Mouse (Mus musculus): ENCODE measurements at regions not wholly inside any gene's neighbourhood (a gene's known extent, or its start where the extent isn't known, plus 50 kb on each side); places are given as distances from the start of the nearest gene placed in this dataset.
"Not testable (repeated sequence)": the region's sequence is repeated elsewhere in the genome, so short reads cannot be mapped to it uniquely, and the experiment has no call there.

DNA sequence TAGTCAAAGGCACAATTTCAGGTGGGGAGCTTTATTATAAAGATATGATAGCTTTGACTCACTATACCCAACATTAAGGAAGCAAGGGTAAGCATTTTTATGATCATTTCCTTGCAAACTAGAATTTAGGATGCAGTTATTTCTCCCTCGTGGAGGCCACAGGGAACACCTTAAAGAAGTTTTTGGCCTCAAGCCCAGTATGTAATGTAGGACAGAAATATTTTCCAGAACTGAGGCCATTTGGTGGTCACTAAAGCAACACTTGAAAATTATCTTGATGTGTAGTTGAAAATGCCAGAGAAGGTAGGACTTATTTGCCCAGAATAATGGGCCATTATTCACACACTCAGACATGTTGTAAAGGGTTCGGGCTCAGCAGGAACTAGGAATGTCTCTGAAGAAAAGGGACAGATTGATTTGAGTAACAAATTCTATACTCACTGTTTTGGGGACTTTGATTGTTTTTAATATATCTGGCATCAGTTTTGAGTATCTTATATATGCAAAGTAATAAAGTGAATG lies 301.3 kb downstream of the Pros1 start:
- no peaks in the 10 kb centered on the region for H3K36me3 ChIP-seq (ENCODE audit: insufficient read depth, low read length)
- H3K4me3 ChIP-seq (replicated peaks; ENCODE audit: low read depth, low read length), result no peak overlapping the region
- ATAC-seq (replicated peaks; ENCODE audit: low FRiP score, low read depth) (no peak), DNase-seq (ENCODE audit: low spot score) (no peak)
- H3K27ac ChIP-seq, result no peak overlapping the region
- H3K9ac ChIP-seq (ENCODE audit: low read depth, low read length), result no peak overlapping the region
- no peaks in the 10 kb centered on the region for H3K27me3 ChIP-seq (ENCODE audit: insufficient read depth, low read length)
- TF ChIP-seq CTCF (IDR thresholded peaks at IDR 0.05; ENCODE audit: low read depth), result no peak
- H3K4me2 ChIP-seq (ENCODE audit: low read length), result no peak overlapping the region
- H3K9me3 ChIP-seq (replicated peaks; ENCODE audit: low read length), result no peaks in the 10 kb centered on the region
- 51% methylated on average over 2 of the region's 2 CpGs for WGBS
- no peaks in the 10 kb centered on the region for H3K4me1 ChIP-seq (replicated peaks; ENCODE audit: insufficient read depth, low read length)

DNA sequence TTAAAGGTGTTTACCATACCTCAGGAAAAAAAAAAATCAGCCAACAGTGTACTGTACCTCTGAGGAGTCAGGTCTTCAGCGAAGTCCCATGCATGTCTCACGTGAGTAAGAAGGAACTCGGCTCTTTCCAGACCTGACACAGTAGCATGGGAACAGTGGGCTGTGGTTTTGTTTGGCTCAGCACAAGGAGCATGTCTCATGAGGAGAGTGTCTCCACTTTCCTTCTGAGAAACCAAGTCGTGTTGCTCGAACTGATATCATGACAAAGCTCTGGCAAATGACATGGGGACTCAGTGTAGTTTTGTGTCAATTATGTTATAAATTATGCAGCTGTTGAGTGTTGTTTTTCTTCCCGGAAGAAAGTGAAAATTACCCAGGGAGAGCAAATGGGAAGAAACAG lies 316.0 kb downstream of the Pros1 start:
- TF ChIP-seq CTCF (IDR thresholded peaks at IDR 0.05; ENCODE audit: low read depth), result no peak
- Histone ChIP-seq H3K36me3 (ENCODE audit: insufficient read depth, low read length) (no peaks in the 10 kb centered on the region), H3K4me2 (ENCODE audit: low read length) (no peak overlapping the region), H3K4me3 (replicated peaks; ENCODE audit: low read depth, low read length) (no peak overlapping the region), H3K9me3 (replicated peaks; ENCODE audit: low read length) (no peaks in the 10 kb centered on the region), H3K27me3 (ENCODE audit: insufficient read depth, low read length) (no peaks in the 10 kb centered on the region), H3K9ac (ENCODE audit: low read depth, low read length) (no peak overlapping the region), H3K4me1 (replicated peaks; ENCODE audit: insufficient read depth, low read length) (no peaks in the 10 kb centered on the region), H3K27ac (no peak overlapping the region)
- 52% methylated on average over 6 of the region's 6 CpGs for WGBS
- ATAC-seq (replicated peaks; ENCODE audit: low FRiP score, low read depth) (no peak), DNase-seq (ENCODE audit: low spot score) (no peak)

DNA sequence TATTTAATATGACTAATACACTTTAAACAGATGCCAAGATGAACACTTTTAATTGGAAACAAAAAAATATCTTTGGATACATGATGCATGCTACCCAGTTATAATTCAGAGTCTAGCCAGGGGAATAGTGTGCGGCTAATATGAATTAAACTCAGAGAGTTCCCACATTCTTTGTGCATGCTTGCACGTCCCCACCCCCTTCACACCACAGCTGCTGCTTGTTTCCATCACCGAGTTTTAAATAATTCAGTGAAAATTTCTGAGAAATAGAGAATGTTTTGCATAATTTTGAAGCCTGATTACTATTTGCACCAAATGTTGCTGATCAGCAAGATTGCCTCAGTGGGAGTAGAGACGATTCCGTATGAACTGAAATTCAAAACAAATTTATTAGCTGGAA lies 325.1 kb downstream of the Pros1 start:
- no peak overlapping the region for H3K4me3 ChIP-seq (replicated peaks; ENCODE audit: low read depth, low read length)
- no peaks in the 10 kb centered on the region for H3K36me3 ChIP-seq (ENCODE audit: insufficient read depth, low read length)
- WGBS, result 65% methylated on average over 5 of the region's 5 CpGs
- no peaks in the 10 kb centered on the region for H3K4me1 ChIP-seq (replicated peaks; ENCODE audit: insufficient read depth, low read length)
- no peaks in the 10 kb centered on the region for H3K9me3 ChIP-seq (replicated peaks; ENCODE audit: low read length)
- no peak for ATAC-seq (replicated peaks; ENCODE audit: low FRiP score, low read depth)
- DNase-seq (ENCODE audit: low spot score), result peak; percentile 37
- no peaks in the 10 kb centered on the region for H3K27me3 ChIP-seq (ENCODE audit: insufficient read depth, low read length)
- H3K9ac ChIP-seq (ENCODE audit: low read depth, low read length), result no peak overlapping the region
- H3K27ac ChIP-seq, result no peak overlapping the region
- H3K4me2 ChIP-seq (ENCODE audit: low read length), result no peak overlapping the region
- no peak for TF ChIP-seq CTCF (IDR thresholded peaks at IDR 0.05; ENCODE audit: low read depth)

DNA sequence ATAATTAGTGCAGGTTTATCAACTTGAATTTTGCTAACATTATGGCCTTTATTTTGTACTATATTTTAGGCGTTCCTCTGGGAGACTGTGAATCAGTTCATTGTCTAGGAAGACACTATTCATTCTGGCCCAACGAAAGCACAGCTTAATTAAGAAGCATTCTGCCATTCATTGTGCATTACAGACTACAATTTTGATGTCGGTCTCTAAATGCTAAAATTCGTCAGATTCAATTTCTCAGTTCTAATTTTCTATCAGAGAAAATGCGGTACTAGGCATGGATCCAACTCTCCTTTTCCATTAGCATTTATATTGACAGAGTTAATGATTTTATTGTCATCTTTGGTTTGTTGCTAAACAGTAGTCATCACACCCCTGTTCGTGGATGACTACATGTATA lies 337.1 kb downstream of the Pros1 start:
- Histone ChIP-seq H3K27ac (no peak overlapping the region), H3K4me2 (ENCODE audit: low read length) (no peak overlapping the region), H3K36me3 (ENCODE audit: insufficient read depth, low read length) (no peaks in the 10 kb centered on the region), H3K27me3 (ENCODE audit: insufficient read depth, low read length) (no peaks in the 10 kb centered on the region), H3K9me3 (replicated peaks; ENCODE audit: low read length) (no peaks in the 10 kb centered on the region), H3K4me1 (replicated peaks; ENCODE audit: insufficient read depth, low read length) (no peaks in the 10 kb centered on the region), H3K4me3 (replicated peaks; ENCODE audit: low read depth, low read length) (no peak overlapping the region), H3K9ac (ENCODE audit: low read depth, low read length) (no peak overlapping the region)
- ATAC-seq (replicated peaks; ENCODE audit: low FRiP score, low read depth), result no peak
- TF ChIP-seq CTCF (IDR thresholded peaks at IDR 0.05; ENCODE audit: low read depth), result no peak
- 84% methylated on average over 6 of the region's 6 CpGs for WGBS
- DNase-seq (ENCODE audit: low spot score), result no peak

DNA sequence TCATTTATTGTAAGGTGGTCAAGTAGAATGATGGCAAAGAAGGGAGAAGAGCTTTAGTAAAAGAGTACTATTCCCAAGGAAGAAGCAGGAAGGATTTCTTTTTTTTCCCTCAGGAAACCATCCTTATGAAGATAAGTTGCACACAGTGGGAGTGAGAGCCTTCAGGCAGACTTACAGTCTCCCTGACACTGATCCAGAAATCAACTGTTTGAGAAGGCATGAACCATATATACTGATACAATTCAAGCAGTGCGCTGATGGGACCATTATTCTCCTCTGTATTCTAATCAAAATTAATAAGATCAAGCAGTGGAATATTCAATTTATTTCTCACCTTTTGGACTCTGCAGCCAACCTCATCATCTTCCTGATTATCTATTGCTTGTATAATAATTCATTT lies 337.5 kb downstream of the Pros1 start:
- H3K27me3 ChIP-seq (ENCODE audit: insufficient read depth, low read length), result no peaks in the 10 kb centered on the region
- 93% methylated on average over 1 of the region's 1 CpGs for WGBS
- no peak for TF ChIP-seq CTCF (IDR thresholded peaks at IDR 0.05; ENCODE audit: low read depth)

DNA sequence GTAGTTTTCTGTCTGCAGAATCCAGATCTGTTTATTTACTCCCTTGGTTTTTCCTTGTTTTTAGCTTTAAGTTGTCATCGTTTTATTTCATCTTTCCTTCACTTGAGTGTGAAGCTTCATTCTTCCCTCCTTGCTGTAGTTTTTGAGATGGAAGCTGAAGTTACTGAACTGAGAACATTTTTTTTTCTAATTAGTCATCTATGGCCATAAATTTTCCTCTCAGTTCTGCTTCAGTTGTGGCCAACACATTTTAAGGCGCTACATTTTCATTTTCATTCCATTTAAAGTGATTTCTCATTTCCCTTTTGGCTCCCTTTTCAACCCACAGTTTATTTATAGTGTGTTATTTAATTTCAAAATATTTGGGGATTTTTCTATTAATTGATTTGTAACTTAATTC lies 340.5 kb downstream of the Pros1 start:
- no peaks in the 10 kb centered on the region for H3K36me3 ChIP-seq (ENCODE audit: insufficient read depth, low read length)
- H3K9me3 ChIP-seq (replicated peaks; ENCODE audit: low read length), result no peaks in the 10 kb centered on the region
- ATAC-seq (replicated peaks; ENCODE audit: low FRiP score, low read depth) (no peak), DNase-seq (ENCODE audit: low spot score) (peak; percentile 27)
- H3K4me2 ChIP-seq (ENCODE audit: low read length), result no peak overlapping the region
- H3K4me3 ChIP-seq (replicated peaks; ENCODE audit: low read depth, low read length), result no peak overlapping the region
- no peak overlapping the region for H3K9ac ChIP-seq (ENCODE audit: low read depth, low read length)
- H3K27ac ChIP-seq, result no peak overlapping the region
- no peaks in the 10 kb centered on the region for H3K4me1 ChIP-seq (replicated peaks; ENCODE audit: insufficient read depth, low read length)
- H3K27me3 ChIP-seq (ENCODE audit: insufficient read depth, low read length), result no peaks in the 10 kb centered on the region
- WGBS, result 74% methylated on average over 2 of the region's 2 CpGs
- no peak for TF ChIP-seq CTCF (IDR thresholded peaks at IDR 0.05; ENCODE audit: low read depth)

More for the DNA sequence above, 337.5 kb downstream of the Pros1 start:
- no peaks in the 10 kb centered on the region for H3K4me1 ChIP-seq (replicated peaks; ENCODE audit: insufficient read depth, low read length)
- H3K9me3 ChIP-seq (replicated peaks; ENCODE audit: low read length), result no peaks in the 10 kb centered on the region
- H3K36me3 ChIP-seq (ENCODE audit: insufficient read depth, low read length), result no peaks in the 10 kb centered on the region
- H3K4me2 ChIP-seq (ENCODE audit: low read length), result no peak overlapping the region
- H3K27ac ChIP-seq, result no peak overlapping the region
- no peak for ATAC-seq (replicated peaks; ENCODE audit: low FRiP score, low read depth)
- H3K4me3 ChIP-seq (replicated peaks; ENCODE audit: low read depth, low read length), result no peak overlapping the region
- H3K9ac ChIP-seq (ENCODE audit: low read depth, low read length), result no peak overlapping the region
- no peak for DNase-seq (ENCODE audit: low spot score)

DNA sequence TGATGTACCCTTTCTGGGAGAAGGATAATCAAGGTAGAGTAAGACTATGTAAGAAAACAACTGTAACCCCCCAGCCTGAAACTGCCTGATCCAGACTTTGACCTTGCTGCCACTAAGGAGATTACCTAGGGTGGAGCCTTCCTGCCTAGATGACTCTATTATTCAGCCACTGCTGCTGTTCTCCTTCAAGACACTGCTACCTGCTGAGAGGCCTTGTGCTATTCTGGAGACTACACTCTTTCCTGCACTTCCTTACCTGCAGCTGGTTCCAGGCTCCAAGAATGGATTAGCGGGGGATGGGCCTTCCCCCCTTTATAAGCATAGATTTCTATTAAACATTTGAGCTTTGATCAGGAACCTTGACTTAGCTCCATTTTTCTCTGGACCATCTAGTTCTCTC lies 359.4 kb downstream of the Pros1 start:
- not testable (repeated sequence) for H3K9me3 ChIP-seq (replicated peaks; ENCODE audit: low read length); H3K4me2 ChIP-seq (ENCODE audit: low read length); H3K4me1 ChIP-seq (replicated peaks; ENCODE audit: insufficient read depth, low read length); DNase-seq (ENCODE audit: low spot score); H3K36me3 ChIP-seq (ENCODE audit: insufficient read depth, low read length); H3K27me3 ChIP-seq (ENCODE audit: insufficient read depth, low read length); ATAC-seq (replicated peaks; ENCODE audit: low FRiP score, low read depth); H3K27ac ChIP-seq; H3K4me3 ChIP-seq (replicated peaks; ENCODE audit: low read depth, low read length); H3K9ac ChIP-seq (ENCODE audit: low read depth, low read length)
- WGBS, result 96% methylated on average over 1 of the region's 1 CpGs

Data from kidney, postnatal 0 days (tissue).